Mouse (Mus musculus) Patski (cell line): ENCODE results near the gene Ctf1. TPM values are rescaled to one million over a fixed set of nuclear protein-coding genes. Genes with fewer than 3 reads are reported as not detected.

Experiments used
- ATAC-seq: fragments of 100-300 bp; one replicate; pipeline ENCODE4 v1.8.0; 2021
- CTCF ChIA-PET: fragments of 350-600 bp; sonication (Branson Sonifier 250); formaldehyde crosslinking; loops from one replicate; lab custom pipeline; 2022; ENCODE audit warnings: inconsistent platforms; lab: Charles Lee
- POLR2A ChIA-PET: fragments of 350-600 bp; sonication (Branson Sonifier 250); formaldehyde crosslinking; loops from one replicate; lab custom pipeline; 2022; ENCODE audit warnings: antibody characterized with exemption, inconsistent platforms; lab: Charles Lee
- DNase-seq: peaks from one replicate; pipeline ENCODE4 v3.0.0-alpha.2; 2011; ENCODE audit warnings: low read depth, low spot score
- H3K27me3 ChIP-seq: fragments of 371-371 bp; one replicate; pipeline ENCODE4 v1.5.1; 2021
- CTCF ChIP-seq: fragments of 100-300 bp; IDR thresholded peaks from one replicate; pipeline ENCODE4 v1.5.1; 2021
- in situ Hi-C: fragments of 300-500 bp; cut with MboI; formaldehyde crosslinking; loops from 3 replicates; pipeline ENCODE4 v1.11.1; 2018; ENCODE audit warnings: low pct_unique_long_range_greater_than_20kb, mixed read lengths
- polyA plus RNA-seq: library from polyadenylated mRNA; unstranded; gene quantifications from one replicate; pipeline ENCODE4 v1.2.3, GENCODE M21; 2021

Gene Ctf1
- polyA plus RNA-seq, 1 experiment from 2014 or later = 10.8 TPM

- CTCF ChIA-PET = interaction anchor here (1.3 to 13.2 kb wide), 3 partner anchors 15 to 50 kb away, joined by 3 to 100 read pairs (median 5); no protein-coding TSS in a partner anchor
- no peak for TF ChIP-seq CTCF
- POLR2A ChIA-PET = interaction anchor here (0.6 to 1.2 kb wide), 3 partner anchors 32 to 534 kb away, joined by 3 to 4 read pairs (median 3); no protein-coding TSS in a partner anchor
- no peaks in the 10 kb centered on the region for H3K27me3 ChIP-seq
- in situ Hi-C loops = no loop called here
- DNase-seq = no peak
- no peak for ATAC-seq
Observed at GRCm38 (mm10) chr7:127707045-127707956, 5.2 kb upstream of the Ctf1 start.

GRCm38 (mm10) chr7:127707957-127708206 lies 4.7 kb upstream of the Ctf1 start:
- in situ Hi-C loops = no loop called here
- no peak for TF ChIP-seq CTCF
- CTCF ChIA-PET = interaction anchor here (13.2 kb wide), 1 partner anchor 31 kb away, joined by 100 read pairs; no protein-coding TSS in a partner anchor
- ATAC-seq (no peak), DNase-seq (no peak)
- no peaks in the 10 kb centered on the region for H3K27me3 ChIP-seq
- POLR2A ChIA-PET = interaction anchor here (0.6 to 1.2 kb wide), 2 partner anchors 33 to 70 kb away, joined by 3 read pairs; no protein-coding TSS in a partner anchor

- DNase-seq (peak; percentile 64), ATAC-seq (peak; percentile 88)
- no peaks in the 10 kb centered on the region for H3K27me3 ChIP-seq
- TF ChIP-seq CTCF = no peak
- ChIA-PET CTCF (interaction anchor here (13.2 kb wide), 1 partner anchor 32 kb away, joined by 100 read pairs; no protein-coding TSS in a partner anchor), POLR2A (interaction anchor here (1.2 kb wide), 1 partner anchor 33 kb away, joined by 3 read pairs; no protein-coding TSS in a partner anchor)
- in situ Hi-C loops = no loop called here
Observed at GRCm38 (mm10) chr7:127708207-127709078, 4.1 kb upstream of the Ctf1 start, which contains the start of gene Bcl7c. Bcl7c (minus strand) TSS chr7:127708933.

GRCm38 (mm10) chr7:127709261-127709979 lies 3.1 kb upstream of the Ctf1 start:
- no peaks in the 10 kb centered on the region for H3K27me3 ChIP-seq
- CTCF ChIA-PET = interaction anchor here (13.2 kb wide), 1 partner anchor 33 kb away, joined by 100 read pairs; no protein-coding TSS in a partner anchor
- in situ Hi-C loops = no loop called here
- no peak for TF ChIP-seq CTCF
- ATAC-seq = no peak
- no peak for DNase-seq
- POLR2A ChIA-PET = no interaction called here

GRCm38 (mm10) chr7:127711031-127711430 lies 1.5 kb upstream of the Ctf1 start:
- no peak for ATAC-seq
- ChIA-PET CTCF (interaction anchor here (13.2 kb wide), 1 partner anchor 34 kb away, joined by 100 read pairs; no protein-coding TSS in a partner anchor), POLR2A (interaction anchor here (1.1 kb wide), 1 partner anchor 96 kb away, joined by 4 read pairs; the partner anchor contains the start of gene Zfp629)
- TF ChIP-seq CTCF = no peak
- in situ Hi-C loops = no loop called here
- DNase-seq = no peak
- no peaks in the 10 kb centered on the region for H3K27me3 ChIP-seq

- CTCF ChIA-PET = interaction anchor here (13.2 kb wide), 1 partner anchor 35 kb away, joined by 100 read pairs; no protein-coding TSS in a partner anchor
- no peak for TF ChIP-seq CTCF
- no peaks in the 10 kb centered on the region for H3K27me3 ChIP-seq
- DNase-seq (no peak), ATAC-seq (no peak)
- POLR2A ChIA-PET = interaction anchor here (0.8 to 1.1 kb wide), 2 partner anchors 33 to 96 kb away, joined by 4 to 5 read pairs; partner anchors contain the start of genes Fbxl19 and Zfp629
- in situ Hi-C loops = no loop called here
Observed at GRCm38 (mm10) chr7:127711456-127711855, 1.1 kb upstream of the Ctf1 start.

GRCm38 (mm10) chr7:127714816-127715215 lies 2.3 kb downstream of the Ctf1 start:
- no peak for DNase-seq
- POLR2A ChIA-PET = interaction anchor here (0.6 to 1.9 kb wide), 2 partner anchors 43 to 49 kb away, joined by 4 to 5 read pairs; no protein-coding TSS in a partner anchor
- no peak for TF ChIP-seq CTCF
- CTCF ChIA-PET = interaction anchor here (0.9 to 13.2 kb wide), 3 partner anchors 9 to 58 kb away, joined by 4 to 100 read pairs (median 5); no protein-coding TSS in a partner anchor
- ATAC-seq = no peak
- in situ Hi-C loops = no loop called here
- no peaks in the 10 kb centered on the region for H3K27me3 ChIP-seq

GRCm38 (mm10) chr7:127716992-127717391 lies 4.5 kb downstream of the Ctf1 start:
- no peak for TF ChIP-seq CTCF
- CTCF ChIA-PET = interaction anchor here (1.5 kb wide), 1 partner anchor 60 kb away, joined by 4 read pairs; no protein-coding TSS in a partner anchor
- no peaks in the 10 kb centered on the region for H3K27me3 ChIP-seq
- POLR2A ChIA-PET = no interaction called here
- in situ Hi-C loops = no loop called here
- no peak for DNase-seq
- no peak for ATAC-seq

- in situ Hi-C loops = no loop called here
- CTCF ChIA-PET = no interaction called here
- POLR2A ChIA-PET = no interaction called here
- no peaks in the 10 kb centered on the region for H3K27me3 ChIP-seq
- no peak for TF ChIP-seq CTCF
- ATAC-seq = no peak
- no peak for DNase-seq
Observed at GRCm38 (mm10) chr7:127718339-127718738, 5.8 kb downstream of the Ctf1 start.
